Mouse (Mus musculus): ENCODE measurements around the gene Themis.

DNA sequence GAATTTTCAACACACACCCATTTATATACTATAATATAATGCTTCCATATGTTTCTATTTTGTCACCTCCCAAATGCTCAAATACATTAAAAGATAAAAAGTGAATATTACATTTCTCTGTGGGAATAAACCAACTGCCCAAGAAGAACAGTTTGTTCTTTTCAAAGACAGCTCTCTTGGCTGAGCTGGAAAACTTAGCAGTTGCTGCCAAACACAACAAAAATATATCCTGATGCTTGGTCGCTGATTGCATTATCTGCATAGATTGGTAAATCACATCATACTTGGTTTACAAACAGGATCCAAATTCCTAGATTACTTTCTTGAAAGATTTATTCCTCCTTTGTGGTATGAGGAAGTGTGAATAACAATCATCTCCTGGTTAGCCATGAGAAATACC, 69.8 kb downstream of the Themis start:
- TF ChIP-seq POLR2A (IDR thresholded peaks at IDR 0.05; ENCODE audit: borderline replicate concordance, insufficient read depth, low read length) = no peak
- no peak for TF ChIP-seq CTCF (IDR thresholded peaks at IDR 0.05; ENCODE audit: borderline replicate concordance, insufficient read depth, low read depth, low read length)
